Mouse (Mus musculus) adrenal gland, postnatal 36 days (tissue): ENCODE measurements at regions not wholly inside any gene's neighbourhood (a gene's known extent, or its start where the extent isn't known, plus 50 kb on each side); places are given as distances from the start of the nearest gene placed in this dataset.

Experiments used
- DNase-seq, 2 experiments: peaks; one replicate each; pipeline ENCODE4 v3.0.0; 2021; ENCODE audit warnings: mixed read lengths in 1 of 2

- no peak for DNase-seq
Measured at GRCm38 (mm10) chr11:111577883-111578282, 511.9 kb downstream of the Kcnj2 start.

GRCm38 (mm10) chr11:111582980-111583379 is 517.0 kb downstream of the Kcnj2 start:
- no peak for DNase-seq

GRCm38 (mm10) chr11:111583606-111584005 is 517.6 kb downstream of the Kcnj2 start:
- DNase-seq, result no peak

GRCm38 (mm10) chr11:111599456-111599855 is 533.5 kb downstream of the Kcnj2 start:
- no peak for DNase-seq

- DNase-seq, result no peak
Measured at GRCm38 (mm10) chr11:111605146-111605545, 539.2 kb downstream of the Kcnj2 start.

- DNase-seq, result no peak
Measured at GRCm38 (mm10) chr11:111610522-111611015, 544.6 kb downstream of the Kcnj2 start.

- no peak for DNase-seq
Measured at GRCm38 (mm10) chr11:111643603-111644002, 577.6 kb downstream of the Kcnj2 start.

- DNase-seq, result peak in 1 of 2 experiments; percentile 1
Measured at GRCm38 (mm10) chr11:111652882-111653281, 586.9 kb downstream of the Kcnj2 start.

- no peak for DNase-seq
Measured at GRCm38 (mm10) chr11:111657778-111658177, 591.8 kb downstream of the Kcnj2 start.

- DNase-seq, result no peak
Measured at GRCm38 (mm10) chr11:111658362-111659309, 592.7 kb downstream of the Kcnj2 start.

GRCm38 (mm10) chr11:111663269-111663668 is 597.3 kb downstream of the Kcnj2 start:
- DNase-seq, result no peak

- no peak for DNase-seq
Measured at GRCm38 (mm10) chr11:111666336-111666735, 600.4 kb downstream of the Kcnj2 start.

GRCm38 (mm10) chr11:111671865-111672264 is 605.9 kb downstream of the Kcnj2 start:
- DNase-seq, result no peak

- DNase-seq, result no peak
Measured at GRCm38 (mm10) chr11:111675673-111676072, 609.7 kb downstream of the Kcnj2 start.

- no peak for DNase-seq
Measured at GRCm38 (mm10) chr11:111682341-111682740, 616.4 kb downstream of the Kcnj2 start.

- DNase-seq, result no peak
Measured at GRCm38 (mm10) chr11:111683909-111684308, 617.9 kb downstream of the Kcnj2 start.

- no peak for DNase-seq
Measured at GRCm38 (mm10) chr11:111687769-111688168, 621.8 kb downstream of the Kcnj2 start.

- no peak for DNase-seq
Measured at GRCm38 (mm10) chr11:111688186-111688860, 622.4 kb downstream of the Kcnj2 start.

GRCm38 (mm10) chr11:111689899-111690298 is 623.9 kb downstream of the Kcnj2 start:
- DNase-seq, result no peak

- no peak for DNase-seq
Measured at GRCm38 (mm10) chr11:111691512-111691911, 625.5 kb downstream of the Kcnj2 start.

- no peak for DNase-seq
Measured at GRCm38 (mm10) chr11:111696668-111697067, 630.7 kb downstream of the Kcnj2 start.

GRCm38 (mm10) chr11:111699862-111700261 is 633.9 kb downstream of the Kcnj2 start:
- DNase-seq, result no peak

GRCm38 (mm10) chr11:111706882-111707281 is 640.9 kb downstream of the Kcnj2 start:
- no peak for DNase-seq
